Mouse (Mus musculus) midbrain, embryonic 14.5 days (tissue): ENCODE measurements around the gene Gm21762. TPM values are rescaled to one million over a fixed set of nuclear protein-coding genes. Genes with fewer than 3 reads are reported as not detected.
A peak's percentile ranks its signal among the peaks of the same experiment; 100 is the strongest.
"Not testable (repeated sequence)": the region's sequence is repeated elsewhere in the genome, so short reads cannot be mapped to it uniquely, and the experiment has no call there.

Experiments
- ATAC-seq: fragments of 200-750 bp; cut with Nextera tagmentation; 2 replicates; pipeline ENCODE4 v1.8.0; 2017; ENCODE audit warnings: moderate number of reproducible peaks, moderate library complexity; ENCODE audit not compliant: low FRiP score, low TSS enrichment
- DNase-seq: peaks from one replicate; pipeline ENCODE4 v3.0.0-alpha.2; 2015
- H3K27ac ChIP-seq: fragments of 300-500 bp; sonication (generic); replicated peaks from 2 replicates; pipeline ENCODE4 v1.5.1; 2014; ENCODE audit warnings: mild to moderate bottlenecking, low read depth, low read length, moderate library complexity
- H3K27me3 ChIP-seq: fragments of 300-500 bp; sonication (generic); 2 replicates; pipeline ENCODE4 v1.6.1; 2014; ENCODE audit warnings: low read length, control low read depth, mixed read lengths; ENCODE audit not compliant: control insufficient read depth, insufficient read depth
- H3K36me3 ChIP-seq: fragments of 300-500 bp; sonication (generic); 2 replicates; pipeline ENCODE4 v1.6.1; 2014; ENCODE audit warnings: low read length, control low read depth; ENCODE audit not compliant: control insufficient read depth, insufficient read depth
- H3K4me1 ChIP-seq: fragments of 300-500 bp; sonication (generic); 2 replicates; pipeline ENCODE4 v1.6.1; 2014; ENCODE audit warnings: mild to moderate bottlenecking, antibody characterized with exemption, low read length, control low read depth; ENCODE audit not compliant: control insufficient read depth, insufficient read depth
- H3K4me2 ChIP-seq: fragments of 300-500 bp; sonication (generic); 2 replicates; pipeline ENCODE4 v1.6.1; 2014; ENCODE audit warnings: mild to moderate bottlenecking, low read length, moderate library complexity
- H3K4me3 ChIP-seq: fragments of 300-500 bp; sonication (generic); replicated peaks from 2 replicates; pipeline ENCODE4 v1.5.1; 2014; ENCODE audit warnings: low read depth, low read length
- H3K9ac ChIP-seq: fragments of 300-500 bp; sonication (generic); replicated peaks from 2 replicates; pipeline ENCODE4 v1.6.1; 2014; ENCODE audit warnings: mild to moderate bottlenecking, low read length, moderate library complexity
- H3K9me3 ChIP-seq: fragments of 300-500 bp; sonication (generic); 2 replicates; pipeline ENCODE4 v1.6.1; 2016; ENCODE audit warnings: low read length, control low read depth, mixed read lengths; ENCODE audit not compliant: control insufficient read depth
- WGBS: fragments of 180-500 bp; shearing (Covaris S2); extraction: QIAGEN DNeasy Blood & Tissue Kit; methylation state at CpG from one replicate; pipeline ENCODE4 v1.1.7; 2014; 5-methylcytosine and 5-hydroxymethylcytosine counted together
- polyA plus RNA-seq: library from polyadenylated mRNA; unstranded; fragments of >200 nt; fragmentation: Nextera tagmentation; extraction: Ambion mirVana; gene quantifications from 2 replicates; pipeline ENCODE4 v1.2.1, GENCODE M21; 2014

Gm21762 gene
- polyA plus RNA-seq, 1 experiment from 2014 or later: not detected

- 95% methylated on average over 16 of the region's 25 CpGs for WGBS
- not testable (repeated sequence) for H3K27me3 ChIP-seq, H3K27ac ChIP-seq, H3K4me3 ChIP-seq, H3K4me1 ChIP-seq, H3K36me3 ChIP-seq, DNase-seq, H3K9me3 ChIP-seq, H3K4me2 ChIP-seq, H3K9ac ChIP-seq
- ATAC-seq: 0 out of 2 replicates have a peak, but pooled peaks have one; percentile 40
These were observed 7.4 kb upstream of the Gm21762 start for GRCm38 (mm10) chr13:120223012-120223659.

- not testable (repeated sequence) for DNase-seq, H3K4me1 ChIP-seq, H3K4me3 ChIP-seq, H3K4me2 ChIP-seq, H3K27me3 ChIP-seq, H3K36me3 ChIP-seq, H3K9ac ChIP-seq, H3K27ac ChIP-seq, H3K9me3 ChIP-seq, ATAC-seq
- WGBS: 81% methylated on average over 5 of the region's 5 CpGs
These were observed 5.2 kb upstream of the Gm21762 start for GRCm38 (mm10) chr13:120220922-120221321.

GRCm38 (mm10) chr13:120196189-120196821, 19.4 kb downstream of the Gm21762 start:
- H3K4me3 ChIP-seq, H3K9ac ChIP-seq, DNase-seq, H3K4me1 ChIP-seq, ATAC-seq, H3K27ac ChIP-seq, H3K27me3 ChIP-seq, H3K9me3 ChIP-seq, H3K36me3 ChIP-seq, H3K4me2 ChIP-seq: not testable (repeated sequence)
- WGBS: 84% methylated on average over 7 of the region's 8 CpGs

GRCm38 (mm10) chr13:120172133-120172532, 43.6 kb downstream of the Gm21762 start, which contains the start of gene Gm21818:
TSS of gene Gm21818 (plus strand) at chr13:120172433.
- 75% methylated on average over 4 of the region's 4 CpGs for WGBS
- ATAC-seq: not testable (repeated sequence)

GRCm38 (mm10) chr13:120168301-120168700, 47.4 kb downstream of the Gm21762 start:
- 59% methylated on average over 5 of the region's 5 CpGs for WGBS
- H3K27ac ChIP-seq, H3K9me3 ChIP-seq, H3K27me3 ChIP-seq, H3K4me1 ChIP-seq, H3K4me2 ChIP-seq, DNase-seq, H3K4me3 ChIP-seq, H3K9ac ChIP-seq, H3K36me3 ChIP-seq, ATAC-seq: not testable (repeated sequence)

More at GRCm38 (mm10) chr13:120172133-120172532, 43.6 kb downstream of the Gm21762 start, which contains the start of gene Gm21818:
- H3K27ac ChIP-seq, H3K4me1 ChIP-seq, H3K27me3 ChIP-seq, H3K4me2 ChIP-seq, H3K9me3 ChIP-seq, H3K36me3 ChIP-seq, H3K9ac ChIP-seq, H3K4me3 ChIP-seq, DNase-seq: not testable (repeated sequence)

Other genes with a start within 250 kb of the Gm21762 start
- not detected in 2 replicates for gene Gm36079, start 188.9 kb downstream of the Gm21762 start, polyA plus RNA-seq
- not detected in 2 replicates for gene Gm21188, start 163.8 kb downstream of the Gm21762 start, polyA plus RNA-seq
- gene Gm20767, start 75.7 kb downstream of the Gm21762 start, polyA plus RNA-seq: not detected in 2 replicates
- gene Gm21818, start 43.5 kb downstream of the Gm21762 start, polyA plus RNA-seq: not detected in 2 replicates
- gene Gm21731, start 23.2 kb upstream of the Gm21762 start, polyA plus RNA-seq: not detected in 2 replicates
- gene AF067061, start 47.2 kb upstream of the Gm21762 start, polyA plus RNA-seq: not detected in 2 replicates
- gene BC147527, start 84.4 kb upstream of the Gm21762 start, polyA plus RNA-seq: 0.47 TPM in 1 of 2 replicates, not detected in the other
- gene Tcstv3, start 100.9 kb upstream of the Gm21762 start, polyA plus RNA-seq: not detected in 2 replicates